Mouse (Mus musculus) megakaryocyte, adult 5-6 weeks (primary cell): Measurements from ENCODE around the gene Gpsm1. TPM values are rescaled to one million over a fixed set of nuclear protein-coding genes. Genes with fewer than 3 reads are reported as not detected.

Experiments
- ATAC-seq: 2 replicates; pipeline ENCODE4 v1.8.0; 2016; ENCODE audit warnings: mild to moderate bottlenecking, inconsistent platforms; ENCODE audit not compliant: poor library complexity, severe bottlenecking
- total RNA-seq, 2 experiments: library from RNA; stranded (forward) in 1 of 2; stranded (reverse) in 1 of 2; fragments of 153-499, 151-499 nt in 1 of 2; fragments of 221-1000, 200-1000 nt in 1 of 2; gene quantifications; 2 replicates each; pipeline versions ENCODE4 v1.2.3 to v1.2.4; 2015 to 2017

Gpsm1 gene
- total RNA-seq (2015) (1.9 and 2.4 TPM in 2 replicates), total RNA-seq (2017) (2.2 and 4.0 TPM in 2 replicates)

GRCm38 (mm10) chr2:26315072-26315924, at the start of gene Gpsm1:
TSS of gene Gpsm1 (plus strand) at chr2:26315515.
- peak; percentile 75 for ATAC-seq

- ATAC-seq: no peak
Observed at GRCm38 (mm10) chr2:26266066-26266742, 49.1 kb upstream of the Gpsm1 start.

GRCm38 (mm10) chr2:26268216-26268615, 47.1 kb upstream of the Gpsm1 start:
- ATAC-seq: no peak

- ATAC-seq: no peak
Observed at GRCm38 (mm10) chr2:26273611-26274010, 41.7 kb upstream of the Gpsm1 start.

GRCm38 (mm10) chr2:26279712-26280111, 35.6 kb upstream of the Gpsm1 start:
- ATAC-seq: no peak

- ATAC-seq: no peak
Observed at GRCm38 (mm10) chr2:26280594-26280993, 34.7 kb upstream of the Gpsm1 start.

GRCm38 (mm10) chr2:26285804-26286203, 29.5 kb upstream of the Gpsm1 start:
- ATAC-seq: no peak

GRCm38 (mm10) chr2:26286391-26286790, 28.9 kb upstream of the Gpsm1 start:
- ATAC-seq: no peak

- no peak for ATAC-seq
Observed at GRCm38 (mm10) chr2:26290133-26290532, 25.2 kb upstream of the Gpsm1 start.

GRCm38 (mm10) chr2:26294457-26294856, 20.9 kb upstream of the Gpsm1 start, which contains the start of gene Ccdc187:
TSS of gene Ccdc187 (minus strand) at chr2:26294557.
- no peak for ATAC-seq

GRCm38 (mm10) chr2:26296606-26297195, 18.6 kb upstream of the Gpsm1 start:
- ATAC-seq: no peak

- no peak for ATAC-seq
Observed at GRCm38 (mm10) chr2:26298208-26298855, 17.0 kb upstream of the Gpsm1 start.

GRCm38 (mm10) chr2:26298856-26299230, 16.5 kb upstream of the Gpsm1 start:
- ATAC-seq: no peak

- ATAC-seq: no peak
Observed at GRCm38 (mm10) chr2:26299336-26299735, 16.0 kb upstream of the Gpsm1 start.

- ATAC-seq: 0 out of 2 replicates have a peak, but pooled peaks have one; percentile 10
Observed at GRCm38 (mm10) chr2:26300161-26300807, 15.0 kb upstream of the Gpsm1 start.

- ATAC-seq: peak; percentile 89
Observed at GRCm38 (mm10) chr2:26300808-26301174, 14.5 kb upstream of the Gpsm1 start.

GRCm38 (mm10) chr2:26302005-26302503, 13.3 kb upstream of the Gpsm1 start:
- no peak for ATAC-seq

- no peak for ATAC-seq
Observed at GRCm38 (mm10) chr2:26304711-26305110, 10.6 kb upstream of the Gpsm1 start.

- no peak for ATAC-seq
Observed at GRCm38 (mm10) chr2:26305555-26305954, 9.8 kb upstream of the Gpsm1 start.

GRCm38 (mm10) chr2:26306702-26307101, 8.6 kb upstream of the Gpsm1 start:
- no peak for ATAC-seq
